Mouse (Mus musculus): Measurements from ENCODE around the gene Camkmt.

The Camkmt gene

GRCm38 (mm10) chr17:85309046-85309445, 218.7 kb downstream of the Camkmt start:
- DNase-seq = peak; percentile 5 to 52

DNA sequence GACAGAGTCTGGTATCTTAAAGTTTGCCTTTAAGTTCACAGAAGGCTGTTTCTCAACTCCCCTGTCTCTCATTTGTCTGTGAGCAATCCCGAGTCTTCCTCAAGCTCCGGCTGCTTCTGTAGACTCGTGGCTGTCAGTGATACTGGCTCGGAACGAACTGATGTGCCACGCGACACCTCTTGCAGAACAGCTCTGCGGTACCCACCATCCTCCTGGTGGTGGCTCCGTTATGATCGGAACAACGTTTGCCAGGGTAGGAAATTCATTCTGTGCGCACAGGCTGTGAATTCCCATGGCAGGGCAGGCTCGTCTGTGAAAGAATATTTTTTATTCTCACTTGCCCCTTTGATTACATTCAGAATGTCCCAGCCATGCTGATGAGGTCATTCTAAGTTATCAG, 221.0 kb downstream of the Camkmt start:
- no peak for DNase-seq

- no peak for DNase-seq
Observed at GRCm38 (mm10) chr17:85318401-85318800, 228.0 kb downstream of the Camkmt start.

DNA sequence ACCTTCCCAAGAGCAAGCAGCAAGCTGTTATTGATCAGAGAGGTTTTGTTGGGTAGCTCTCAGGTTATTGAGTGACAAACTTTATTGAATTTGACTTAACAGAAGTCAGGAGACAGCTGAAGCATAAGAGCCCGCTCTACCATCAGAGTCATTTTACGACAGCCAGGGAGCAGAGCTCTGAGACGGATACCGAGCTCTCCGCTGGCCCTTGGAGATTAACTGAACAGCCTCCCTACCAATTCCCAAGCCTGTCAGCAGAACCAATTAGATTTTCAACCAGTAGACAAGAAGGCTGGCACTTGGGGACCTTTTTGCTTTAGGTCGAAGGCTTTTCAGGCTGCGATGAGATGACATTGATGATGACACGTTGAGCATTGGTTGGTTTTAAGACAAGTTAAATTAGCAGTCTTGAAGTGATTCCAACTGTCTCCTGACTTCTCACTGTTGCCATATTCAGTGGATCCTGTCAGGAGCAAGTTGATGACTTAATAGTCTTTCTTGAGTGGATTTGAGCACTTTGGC, 229.5 kb downstream of the Camkmt start:
- DNase-seq = no peak

DNA sequence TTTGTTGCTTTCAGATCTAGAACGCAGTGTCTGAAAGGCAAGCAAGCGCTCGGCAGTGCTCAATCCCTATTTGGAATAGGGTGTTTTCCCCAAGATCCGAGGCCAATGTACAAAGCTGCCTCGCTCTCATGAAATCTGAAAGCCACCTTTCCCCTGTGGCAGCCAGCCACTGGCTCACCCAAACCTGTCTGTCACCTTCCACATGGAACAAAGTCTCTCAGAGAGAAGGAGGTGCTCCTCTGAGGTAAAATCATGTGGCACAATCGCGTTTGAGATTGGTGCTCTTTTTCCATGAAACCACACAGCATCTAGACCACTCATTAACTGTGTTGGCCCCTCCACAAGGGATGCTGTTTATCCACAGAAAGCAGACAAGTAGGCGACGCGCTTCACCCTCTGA, 238.5 kb downstream of the Camkmt start:
- DNase-seq = peak; percentile 7 to 34

DNA sequence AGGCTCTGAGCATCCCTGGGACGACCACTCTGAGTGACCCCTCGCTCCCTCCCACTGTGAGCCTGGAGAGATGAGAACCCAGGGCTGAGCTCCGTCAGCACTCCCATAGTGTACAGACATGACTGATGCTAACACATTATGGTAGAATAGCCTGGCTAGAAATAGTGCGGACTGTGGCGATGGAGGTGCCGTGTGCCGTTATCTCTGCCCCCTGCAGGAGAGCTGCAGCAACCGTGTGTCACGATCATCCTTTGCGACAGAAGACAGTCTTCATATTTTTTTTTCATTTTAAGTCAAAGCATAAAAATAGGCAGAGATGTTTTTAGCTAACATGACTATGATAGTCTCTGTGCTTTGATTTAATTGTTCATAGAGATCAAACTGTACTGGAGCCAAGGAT, 245.1 kb downstream of the Camkmt start:
- DNase-seq = no peak

DNA sequence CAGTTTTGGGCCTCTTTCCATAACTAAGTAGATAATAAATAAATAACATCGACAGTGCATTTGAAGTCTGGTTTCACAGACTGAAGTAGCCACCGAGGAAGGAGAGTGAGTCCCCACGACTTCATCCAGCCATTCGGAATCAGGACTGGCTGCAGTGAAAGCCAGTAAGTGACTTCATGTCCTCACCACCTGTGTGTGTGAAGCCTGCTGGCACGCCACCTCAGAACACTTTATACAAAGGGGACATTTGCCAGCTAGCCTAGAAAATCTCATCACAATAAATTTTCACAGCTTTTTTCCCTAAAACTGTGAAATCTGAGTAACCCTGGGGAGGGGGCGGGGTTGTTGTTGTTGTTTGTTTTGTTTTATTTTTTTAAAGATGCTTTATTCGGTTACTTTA, 247.3 kb downstream of the Camkmt start:
- no peak for DNase-seq

- DNase-seq = no peak
Observed at GRCm38 (mm10) chr17:85341134-85341700, 250.9 kb downstream of the Camkmt start.

DNA sequence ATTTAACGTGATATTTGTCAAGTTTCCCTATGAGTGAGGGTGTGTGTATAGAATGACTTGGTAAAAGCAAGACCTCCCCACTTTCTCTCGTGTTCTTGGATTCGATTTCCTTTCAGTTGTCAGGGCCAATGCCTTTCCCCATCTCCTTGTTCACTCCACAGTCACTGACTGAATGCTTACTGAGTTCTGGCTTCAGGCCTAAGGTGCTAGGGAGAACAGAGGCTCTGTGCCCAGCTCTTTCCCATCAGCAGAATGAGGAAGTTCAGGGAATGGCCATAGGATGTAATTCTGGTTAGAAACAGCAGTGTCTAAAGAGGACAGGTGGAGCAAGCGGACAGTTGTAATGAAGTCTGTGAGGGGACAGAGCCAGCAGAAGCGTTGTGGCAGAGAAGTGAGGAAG, 252.1 kb downstream of the Camkmt start:
- DNase-seq = no peak

- DNase-seq = no peak
Observed at GRCm38 (mm10) chr17:85343435-85343834, 253.1 kb downstream of the Camkmt start.

GRCm38 (mm10) chr17:85346701-85347100, 256.3 kb downstream of the Camkmt start:
- no peak for DNase-seq

- DNase-seq = no peak
Observed at GRCm38 (mm10) chr17:85349331-85349935, 259.1 kb downstream of the Camkmt start.

- DNase-seq = no peak
Observed at GRCm38 (mm10) chr17:85351301-85351700, 260.9 kb downstream of the Camkmt start.

DNA sequence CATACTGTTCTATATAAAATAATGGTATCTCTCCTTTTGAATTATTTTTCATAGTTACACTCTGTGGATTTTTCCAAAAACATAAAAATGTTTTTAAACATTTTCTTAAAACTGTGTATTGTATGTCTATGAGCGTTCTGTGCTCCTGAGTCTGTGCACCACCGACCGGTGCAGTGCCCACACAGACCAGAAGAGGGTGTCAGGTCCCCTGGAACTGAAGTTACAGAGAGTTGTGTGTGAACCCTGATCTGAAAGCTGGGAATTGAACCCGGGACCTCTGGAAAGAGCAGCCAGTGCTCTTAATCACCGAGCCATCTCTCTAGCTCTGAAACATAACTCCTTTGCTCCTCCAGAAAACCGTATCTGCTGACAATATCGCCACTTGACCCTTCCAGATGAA, 262.4 kb downstream of the Camkmt start:
- peak in 1 of 2 experiments; percentile 35 for DNase-seq

DNA sequence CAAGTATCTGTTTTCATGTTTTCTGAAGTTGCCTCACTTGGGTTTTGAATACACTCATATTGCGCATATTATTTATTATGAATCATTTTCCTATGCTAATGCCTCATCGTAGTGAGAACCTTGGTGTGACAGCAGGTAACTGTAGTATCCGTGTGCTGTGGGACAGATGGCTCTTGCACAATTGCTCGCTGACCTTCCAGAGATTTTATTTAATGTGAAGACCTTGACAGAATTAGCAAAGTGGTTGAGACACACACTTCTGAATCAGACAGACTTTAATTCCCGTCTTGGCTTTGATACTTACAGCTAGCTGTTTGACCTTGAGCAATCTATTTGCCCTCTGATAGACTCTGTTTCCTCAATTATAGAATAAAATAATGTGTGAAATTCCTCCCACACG, 262.8 kb downstream of the Camkmt start:
- no peak for DNase-seq

- DNase-seq = no peak
Observed at GRCm38 (mm10) chr17:85353636-85354035, 263.3 kb downstream of the Camkmt start.

- peak; percentile 47 to 59 for DNase-seq
Observed at GRCm38 (mm10) chr17:85355356-85355755, 265.0 kb downstream of the Camkmt start.

DNA sequence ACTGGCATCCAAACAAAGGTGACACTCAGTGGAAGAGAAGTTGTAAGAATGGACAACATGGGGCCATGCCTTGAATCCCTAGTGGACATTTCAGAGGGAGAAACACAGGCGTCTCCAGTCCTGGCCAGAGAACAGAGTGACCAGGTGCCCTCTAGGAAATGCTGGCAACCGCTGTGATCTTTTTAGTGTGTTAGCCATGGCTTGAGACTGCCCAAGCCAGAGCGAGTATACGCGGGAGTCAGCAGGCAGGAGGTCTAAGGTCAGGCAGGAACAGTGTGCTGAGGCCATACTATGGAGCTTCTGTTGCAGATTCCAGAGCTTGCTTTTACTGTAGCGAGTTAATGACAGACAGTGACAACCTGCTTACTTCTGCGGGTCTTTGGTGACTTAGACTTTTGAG, 270.7 kb downstream of the Camkmt start:
- DNase-seq = peak; percentile 46 to 61

DNA sequence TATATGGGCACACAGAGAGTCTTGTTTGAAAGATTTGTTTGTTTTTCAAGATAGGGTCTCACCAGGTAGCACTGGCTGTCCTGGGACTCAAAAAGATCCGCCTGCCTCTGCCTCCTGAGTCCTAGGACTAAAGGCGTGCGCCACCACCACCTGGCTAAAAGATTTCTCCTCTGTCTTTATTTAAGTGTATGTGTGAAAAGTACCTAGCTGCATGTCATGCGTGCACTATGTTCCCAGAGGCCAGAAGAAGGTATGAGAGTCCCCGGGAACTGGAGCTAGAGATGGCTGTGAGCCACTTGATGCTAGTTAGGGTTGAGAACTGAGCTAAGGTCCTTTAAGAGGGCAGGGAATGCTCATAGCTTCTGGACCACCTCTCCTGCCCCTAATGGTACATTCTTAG, 277.0 kb downstream of the Camkmt start:
- no peak for DNase-seq

DNA sequence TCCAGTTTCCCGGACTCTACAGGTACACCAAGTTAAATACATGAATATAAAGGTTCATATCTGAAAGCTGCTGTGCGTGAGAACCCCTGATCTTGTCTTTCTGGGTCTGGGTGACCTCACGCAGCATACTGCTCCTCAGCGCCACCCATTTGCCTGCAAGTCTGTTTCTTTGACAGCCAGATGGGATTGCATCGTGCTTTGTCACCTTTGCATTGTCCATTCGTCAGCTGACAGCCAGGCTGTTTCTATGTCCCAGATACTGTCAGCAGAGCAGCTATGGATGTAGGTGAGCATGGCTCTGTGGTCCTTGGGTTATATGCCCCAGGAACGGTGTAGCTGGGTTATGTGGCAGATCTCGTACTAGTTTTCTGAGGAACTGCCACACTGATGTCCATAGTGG, 278.4 kb downstream of the Camkmt start:
- no peak for DNase-seq

GRCm38 (mm10) chr17:85372076-85372475, 281.7 kb downstream of the Camkmt start:
- peak in 1 of 2 experiments; percentile 32 for DNase-seq

DNA sequence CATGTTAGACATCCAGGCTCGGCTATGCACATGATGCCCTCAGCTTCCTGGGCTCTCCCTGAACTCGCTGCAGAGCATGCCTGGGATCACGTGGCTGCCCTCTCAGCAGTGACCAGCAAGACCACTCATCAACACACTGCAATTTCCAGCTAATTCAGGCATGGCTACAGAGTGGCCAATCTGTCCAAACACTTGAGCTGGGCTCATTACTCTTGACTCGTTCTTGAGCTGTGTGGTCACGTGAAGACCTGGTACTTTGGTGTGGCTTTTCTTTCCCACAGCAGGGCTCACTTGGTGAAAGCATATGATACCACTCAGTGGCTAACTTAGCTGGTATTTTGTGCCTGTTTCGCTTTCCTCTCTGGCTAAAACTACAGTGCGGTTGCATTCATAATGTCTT, 282.2 kb downstream of the Camkmt start:
- no peak for DNase-seq

DNA sequence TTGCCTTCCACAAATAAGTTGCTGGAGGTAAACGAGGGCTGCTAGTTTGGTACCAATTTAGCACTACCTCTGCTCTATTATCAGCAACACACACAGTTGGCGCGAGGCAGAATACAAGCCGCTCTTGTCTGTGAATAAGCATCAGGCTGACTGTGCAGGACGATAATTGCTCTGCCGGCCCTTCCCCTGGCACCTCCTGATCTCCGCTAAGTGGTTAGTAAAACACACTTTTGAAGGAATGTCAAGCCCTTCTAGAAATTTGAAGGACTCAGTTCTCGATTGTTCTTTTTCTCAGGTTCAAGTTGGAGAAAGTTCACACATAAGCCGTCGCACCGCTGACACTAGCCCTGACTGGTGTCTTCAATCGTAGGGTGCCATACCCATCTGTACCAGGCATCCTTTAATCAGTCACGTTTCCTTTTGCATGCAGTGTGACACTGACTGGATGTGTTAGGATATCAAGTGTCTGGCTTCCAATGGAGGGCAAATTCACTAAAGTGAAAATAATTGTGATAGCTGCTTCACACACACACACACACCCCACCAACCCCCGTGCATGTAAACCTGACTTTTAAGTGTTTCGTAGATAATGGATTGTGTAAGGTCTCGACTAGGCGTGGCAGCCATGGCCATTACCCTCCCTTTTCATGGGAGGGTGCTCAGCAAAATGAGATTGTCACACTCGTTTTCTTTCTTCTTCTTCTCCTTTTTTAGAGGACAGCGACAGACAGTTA, 283.9 kb downstream of the Camkmt start:
- no peak for DNase-seq

GRCm38 (mm10) chr17:85374834-85375176, 284.5 kb downstream of the Camkmt start:
- DNase-seq = no peak

Measured in kidney, postnatal 36 days (tissue).